Mouse (Mus musculus) urinary bladder, postnatal 4 days (tissue): ENCODE data around the gene Mroh7.

ENCODE experiments used
- DNase-seq, 2 experiments: peaks; one replicate each; pipeline ENCODE4 v3.0.0; 2021 to 2022; ENCODE audit warnings: low spot score in 2 of 2

Mroh7 gene

DNA sequence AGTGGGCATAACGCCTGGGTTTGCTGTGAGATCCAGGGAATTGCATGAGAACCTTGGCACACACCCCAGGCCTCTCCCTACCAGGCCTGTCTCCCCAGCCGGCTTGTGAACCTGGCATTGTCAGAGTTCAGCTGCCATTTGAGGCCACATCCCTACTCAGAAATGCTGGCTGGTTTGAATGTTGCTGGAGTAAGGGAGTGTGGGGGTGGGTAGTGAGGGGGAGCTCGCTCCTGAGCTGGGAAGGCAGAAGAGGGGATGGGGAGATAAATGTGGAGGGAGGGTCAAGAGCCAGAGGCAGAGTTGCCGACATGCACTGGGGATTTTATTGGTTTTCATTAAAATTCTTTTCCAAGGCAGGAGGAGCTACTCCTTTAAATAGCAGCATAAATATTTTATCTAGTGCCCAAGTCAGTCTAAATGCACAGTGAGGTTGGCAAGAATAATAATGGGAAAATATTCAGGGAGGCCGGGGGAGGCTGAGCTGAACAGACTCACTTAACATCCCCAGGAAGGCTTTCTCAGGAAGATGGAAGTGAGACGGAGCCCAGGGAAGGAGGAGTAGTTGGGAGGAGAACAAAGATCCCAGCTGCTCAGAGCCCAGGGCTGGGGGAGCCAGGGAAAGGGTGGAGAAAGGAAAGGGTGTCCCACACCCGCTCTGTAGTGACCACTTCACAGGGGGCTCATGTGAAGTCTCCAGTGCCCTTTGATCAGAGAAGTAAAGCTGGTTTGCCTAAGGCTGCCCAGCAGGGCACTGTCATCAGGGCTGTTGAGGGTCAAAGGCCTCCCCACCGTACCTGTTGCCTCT, 97.2 kb downstream of the Mroh7 start:
- DNase-seq = no peak

DNA sequence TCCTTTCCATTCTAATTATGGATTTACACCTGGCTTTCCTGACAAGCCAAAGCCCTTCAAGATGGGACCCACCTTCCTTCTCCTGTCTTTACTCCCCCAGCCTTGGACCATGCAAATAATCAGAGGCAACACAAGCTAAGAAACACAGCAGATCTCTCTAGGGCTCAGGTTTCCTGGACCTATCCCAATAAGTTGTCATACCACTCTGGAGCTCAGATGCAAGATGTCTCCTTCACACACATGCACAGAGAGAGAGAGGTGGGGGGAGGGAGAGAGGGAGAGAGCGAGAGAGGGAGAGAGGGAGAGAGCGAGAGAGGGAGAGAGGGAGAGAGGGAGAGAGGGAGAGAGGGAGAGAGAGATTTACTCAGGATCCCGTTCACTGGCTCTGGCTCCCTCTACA, 98.4 kb downstream of the Mroh7 start:
- no peak for DNase-seq
